Mouse (Mus musculus) kidney, adult 2 months (tissue): ENCODE data around the gene Gsk3a.

Experiments used
- CTCF ChIP-seq: fragments of 200-500 bp; conservative IDR thresholded peaks from 2 replicates; pipeline ENCODE4 v1.5.1; 2011; ENCODE audit warnings: low read depth, mild to moderate bottlenecking, control low read depth, low read length, moderate library complexity, mixed read lengths; ENCODE audit not compliant: insufficient read depth, insufficient read length
- POLR2A ChIP-seq: fragments of 200-500 bp; IDR thresholded peaks from one replicate; pipeline ENCODE4 v1.6.1; 2011; ENCODE audit warnings: low read depth, low read length, control low read depth

GRCm38 (mm10) chr7:25285511-25286238, 48.0 kb upstream of the Gsk3a start:
- TF ChIP-seq CTCF (no peak), POLR2A (no peak)
